Mouse (Mus musculus) ovary, adult 2 months (tissue): ENCODE data around the gene 1110059G10Rik. TPM values are rescaled to one million over a fixed set of nuclear protein-coding genes. Genes with fewer than 3 reads are reported as not detected.

Experiments
- polyA plus RNA-seq: library from polyadenylated mRNA; depleted of rRNA; stranded (reverse); fragments of >200 nt; gene quantifications from 2 replicates; pipeline ENCODE4 v1.2.3, GENCODE M21; 2012; rRNA removed

The 1110059G10Rik gene
- polyA plus RNA-seq = 1.3 and 1.5 TPM in 2 replicates

GRCm38 (mm10) chr9:122950643-122951475 is at the start of gene 1110059G10Rik, which contains the start of gene Kif15:
1110059G10Rik (minus strand) TSS chr9:122951000.
Kif15 (plus strand) TSS chr9:122951046.

GRCm38 (mm10) chr9:122922936-122923381 is 27.8 kb downstream of the 1110059G10Rik start, which contains the start of gene Zfp105:
Zfp105 (plus strand) TSS chr9:122923072.

Other genes starting within 250 kb of the 1110059G10Rik start
- 0.24 TPM in 1 of 2 replicates, not detected in the other for gene Topaz1, start 203.7 kb downstream of the 1110059G10Rik start, polyA plus RNA-seq
- 2.6 and 3.0 TPM in 2 replicates for gene Tcaim, start 145.5 kb downstream of the 1110059G10Rik start, polyA plus RNA-seq
- not detected in 2 replicates for gene Gm35549, start 107.0 kb downstream of the 1110059G10Rik start, polyA plus RNA-seq
- gene Zfp445, start 85.0 kb downstream of the 1110059G10Rik start, polyA plus RNA-seq = 29.6 and 29.7 TPM in 2 replicates
- gene Zkscan7, start 65.3 kb downstream of the 1110059G10Rik start, polyA plus RNA-seq = 3.1 and 3.9 TPM in 2 replicates
- gene Zfp105, start 27.9 kb downstream of the 1110059G10Rik start, polyA plus RNA-seq = 1.8 and 1.9 TPM in 2 replicates
- 1.3 and 6.7 TPM in 2 replicates for gene Kif15, start within 50 bp of the 1110059G10Rik start, polyA plus RNA-seq
- 28.2 and 34.1 TPM in 2 replicates for gene Tmem42, start 70.3 kb upstream of the 1110059G10Rik start, polyA plus RNA-seq
- 0.15 and 0.24 TPM in 2 replicates for gene Tgm4, start 83.7 kb upstream of the 1110059G10Rik start, polyA plus RNA-seq
- 251 and 334 TPM in 2 replicates for gene Zdhhc3, start 162.2 kb upstream of the 1110059G10Rik start, polyA plus RNA-seq
- 30.1 and 33.1 TPM in 2 replicates for gene Exosc7, start 162.2 kb upstream of the 1110059G10Rik start, polyA plus RNA-seq
- 89.9 and 107 TPM in 2 replicates for gene Clec3b, start 199.9 kb upstream of the 1110059G10Rik start, polyA plus RNA-seq